Mouse (Mus musculus) forebrain, embryonic 15.5 days (tissue): ENCODE data around the gene Imp4. TPM values are rescaled to one million over a fixed set of nuclear protein-coding genes. Genes with fewer than 3 reads are reported as not detected.
"Not testable (repeated sequence)": the region's sequence is repeated elsewhere in the genome, so short reads cannot be mapped to it uniquely, and the experiment has no call there.

ENCODE experiments used
- ATAC-seq: fragments of 200-750 bp; cut with Nextera tagmentation; replicated peaks from 2 replicates; pipeline ENCODE4 v1.8.0; 2017; ENCODE audit warnings: mild to moderate bottlenecking, moderate TSS enrichment, moderate library complexity
- H3K27ac ChIP-seq: fragments of 300-500 bp; sonication (generic); replicated peaks from 2 replicates; pipeline ENCODE4 v1.5.1; 2015; ENCODE audit warnings: mild to moderate bottlenecking, inconsistent platforms
- H3K27me3 ChIP-seq: fragments of 300-500 bp; sonication (generic); 2 replicates; pipeline ENCODE4 v1.6.1; 2015; ENCODE audit warnings: inconsistent platforms
- H3K36me3 ChIP-seq: fragments of 300-500 bp; sonication (generic); 2 replicates; pipeline ENCODE4 v1.6.1; 2015; ENCODE audit warnings: mild to moderate bottlenecking, inconsistent platforms
- H3K4me1 ChIP-seq: fragments of 300-500 bp; sonication (generic); 2 replicates; pipeline ENCODE4 v1.6.1; 2015; ENCODE audit warnings: inconsistent platforms
- H3K4me2 ChIP-seq: fragments of 300-500 bp; sonication (generic); replicated peaks from 2 replicates; pipeline ENCODE4 v1.6.1; 2015; ENCODE audit warnings: mild to moderate bottlenecking, inconsistent platforms
- H3K4me3 ChIP-seq: fragments of 300-500 bp; sonication (generic); 2 replicates; pipeline ENCODE4 v1.5.1; 2015; ENCODE audit warnings: mild to moderate bottlenecking, inconsistent platforms
- H3K9ac ChIP-seq: fragments of 300-500 bp; sonication (generic); replicated peaks from 2 replicates; pipeline ENCODE4 v1.6.1; 2015; ENCODE audit warnings: mild to moderate bottlenecking, inconsistent platforms
- H3K9me3 ChIP-seq: fragments of 300-500 bp; sonication (generic); 2 replicates; pipeline ENCODE4 v1.6.1; 2016; ENCODE audit warnings: inconsistent platforms
- WGBS: fragments of 180-500 bp; shearing (Covaris S2); methylation state at CpG from one replicate; pipeline ENCODE4 v1.1.7; 2015; ENCODE audit warnings: mixed read lengths; 5-methylcytosine and 5-hydroxymethylcytosine counted together
- polyA plus RNA-seq: library from polyadenylated mRNA; unstranded; fragments of >200 nt; fragmentation: Nextera tagmentation; extraction: Ambion mirVana; gene quantifications from 2 replicates; pipeline ENCODE4 v1.2.1, GENCODE M21; 2015

Imp4 gene
- polyA plus RNA-seq, 1 experiment from 2014 or later: 62.1 TPM

GRCm38 (mm10) chr1:34434660-34435160, 4.9 kb upstream of the Imp4 start:
- peak overlapping the region; percentile 75 for H3K4me3 ChIP-seq
- H3K9me3 ChIP-seq: peaks cover 15% of the 10 kb centered on the region; the same call in 1 of the 2 replicates
- peak overlapping the region; percentile 96 for H3K27ac ChIP-seq
- no peaks in the 10 kb centered on the region for H3K27me3 ChIP-seq
- peak overlapping the region; percentile 73 for H3K4me2 ChIP-seq
- under 1% methylated on average over 30 of the region's 30 CpGs for WGBS
- 0 out of 2 replicates have a peak, but pooled peaks cover 14% of the 10 kb centered on the region for H3K36me3 ChIP-seq
- H3K9ac ChIP-seq: peak overlapping the region; percentile 75
- peaks cover 31% of the 10 kb centered on the region for H3K4me1 ChIP-seq
- ATAC-seq: peak; percentile 20; the same call in 1 of the 2 replicates

GRCm38 (mm10) chr1:34435371-34436120, 4.1 kb upstream of the Imp4 start:
- no peak for ATAC-seq
- peaks cover 35% of the 10 kb centered on the region for H3K4me1 ChIP-seq

GRCm38 (mm10) chr1:34436374-34436773, 3.3 kb upstream of the Imp4 start:
- Histone ChIP-seq H3K4me3 (no peak overlapping the region), H3K4me2 (no peak overlapping the region), H3K36me3 (0 out of 2 replicates have a peak, but pooled peaks cover 4% of the 10 kb centered on the region), H3K9ac (no peak overlapping the region), H3K9me3 (0 out of 2 replicates have a peak, but pooled peaks cover 5% of the 10 kb centered on the region), H3K27me3 (no peaks in the 10 kb centered on the region), H3K4me1 (peaks cover 43% of the 10 kb centered on the region), H3K27ac (no peak overlapping the region)
- ATAC-seq: no peak
- WGBS: 85% methylated on average over 3 of the region's 3 CpGs

More at GRCm38 (mm10) chr1:34435371-34436120, 4.1 kb upstream of the Imp4 start:
- H3K4me3 ChIP-seq: peak overlapping the region; percentile 75
- H3K27ac ChIP-seq: peak overlapping the region; percentile 96
- H3K36me3 ChIP-seq: 0 out of 2 replicates have a peak, but pooled peaks cover 9% of the 10 kb centered on the region
- WGBS: 29% methylated on average over 8 of the region's 8 CpGs
- H3K9ac ChIP-seq: peak overlapping the region; percentile 75
- peaks cover 13% of the 10 kb centered on the region; the same call in 1 of the 2 replicates for H3K9me3 ChIP-seq
- H3K4me2 ChIP-seq: peak overlapping the region; percentile 73
- H3K27me3 ChIP-seq: no peaks in the 10 kb centered on the region

- not testable (repeated sequence) for H3K36me3 ChIP-seq, H3K27ac ChIP-seq, ATAC-seq, H3K4me3 ChIP-seq, H3K9ac ChIP-seq, H3K4me2 ChIP-seq, H3K9me3 ChIP-seq, H3K27me3 ChIP-seq
- peaks cover 44% of the 10 kb centered on the region for H3K4me1 ChIP-seq
- 97% methylated on average over 8 of the region's 8 CpGs for WGBS
Observed at GRCm38 (mm10) chr1:34437366-34437765, 2.3 kb upstream of the Imp4 start.

- peak overlapping the region; percentile 83 for H3K4me2 ChIP-seq
- H3K27me3 ChIP-seq: no peaks in the 10 kb centered on the region
- H3K9ac ChIP-seq: peak overlapping the region; percentile 51
- no peaks in the 10 kb centered on the region for H3K9me3 ChIP-seq
- H3K4me1 ChIP-seq: peaks cover 33% of the 10 kb centered on the region
- no peak for ATAC-seq
- 44% methylated on average over 15 of the region's 20 CpGs for WGBS
- peak overlapping the region; percentile 70 for H3K4me3 ChIP-seq
- no peak overlapping the region for H3K27ac ChIP-seq
- peaks cover 16% of the 10 kb centered on the region for H3K36me3 ChIP-seq
Observed at GRCm38 (mm10) chr1:34438381-34439051, 1.1 kb upstream of the Imp4 start.

GRCm38 (mm10) chr1:34439961-34440630, 445 bp downstream of the Imp4 start:
- Histone ChIP-seq H3K9ac (peak overlapping the region; percentile 51), H3K4me2 (peak overlapping the region; percentile 61), H3K27ac (peak overlapping the region; percentile 78), H3K9me3 (no peaks in the 10 kb centered on the region), H3K4me1 (peaks cover 25% of the 10 kb centered on the region), H3K4me3 (peak overlapping the region; percentile 70), H3K27me3 (no peaks in the 10 kb centered on the region), H3K36me3 (peaks cover 32% of the 10 kb centered on the region)
- ATAC-seq: peak; percentile 42; the same call in 1 of the 2 replicates
- WGBS: 9% methylated on average over 31 of the region's 31 CpGs

GRCm38 (mm10) chr1:34443124-34443523, 3.5 kb downstream of the Imp4 start:
- H3K9ac ChIP-seq: no peak overlapping the region
- WGBS: 96% methylated on average over 6 of the region's 6 CpGs
- no peak overlapping the region for H3K4me2 ChIP-seq
- H3K27me3 ChIP-seq: no peaks in the 10 kb centered on the region
- peaks cover 45% of the 10 kb centered on the region for H3K36me3 ChIP-seq
- peaks cover 24% of the 10 kb centered on the region for H3K4me1 ChIP-seq
- H3K4me3 ChIP-seq: no peak overlapping the region
- H3K9me3 ChIP-seq: no peaks in the 10 kb centered on the region
- no peak overlapping the region for H3K27ac ChIP-seq
- no peak for ATAC-seq

- Histone ChIP-seq H3K4me3 (no peak overlapping the region), H3K27me3 (peaks cover 33% of the 10 kb centered on the region), H3K27ac (no peak overlapping the region), H3K9me3 (no peaks in the 10 kb centered on the region), H3K9ac (no peak overlapping the region), H3K4me2 (no peak overlapping the region), H3K4me1 (peaks cover 11% of the 10 kb centered on the region), H3K36me3 (no peaks in the 10 kb centered on the region)
- 33% methylated on average over 8 of the region's 8 CpGs for WGBS
- ATAC-seq: no peak
Observed at GRCm38 (mm10) chr1:34458431-34458830, 18.8 kb downstream of the Imp4 start.

- Histone ChIP-seq H3K27ac (no peak within 1 kb of the TSS), H3K9me3 (no peaks in the 10 kb centered on the region), H3K27me3 (peaks cover 33% of the 10 kb centered on the region), H3K4me1 (peaks cover 11% of the 10 kb centered on the region), H3K4me2 (peak within 1 kb of the TSS; percentile 94), H3K9ac (peak within 1 kb of the TSS; percentile 44), H3K36me3 (no peaks in the 10 kb centered on the region), H3K4me3 (peak within 1 kb of the TSS; percentile 63)
- under 1% methylated on average over 48 of the region's 48 CpGs for WGBS
- ATAC-seq: peak; percentile 92
Observed at GRCm38 (mm10) chr1:34459284-34460060, 19.8 kb downstream of the Imp4 start, which contains the start of gene Ptpn18. Gene Ptpn18 (plus strand): TSS chr1:34459762.

- 1% methylated on average over 15 of the region's 15 CpGs for WGBS
- peak overlapping the region; percentile 94 for H3K4me2 ChIP-seq
- peaks cover 33% of the 10 kb centered on the region for H3K27me3 ChIP-seq
- peak; percentile 51 for ATAC-seq
- H3K27ac ChIP-seq: no peak overlapping the region
- peak overlapping the region; percentile 44 for H3K9ac ChIP-seq
- H3K9me3 ChIP-seq: no peaks in the 10 kb centered on the region
- H3K36me3 ChIP-seq: no peaks in the 10 kb centered on the region
- peaks cover 11% of the 10 kb centered on the region for H3K4me1 ChIP-seq
- peak overlapping the region; percentile 63 for H3K4me3 ChIP-seq
Observed at GRCm38 (mm10) chr1:34460061-34460441, 20.4 kb downstream of the Imp4 start.

- H3K4me3 ChIP-seq: no peak overlapping the region
- H3K4me2 ChIP-seq: no peak overlapping the region
- peaks cover 26% of the 10 kb centered on the region for H3K27me3 ChIP-seq
- ATAC-seq: no peak
- no peak overlapping the region for H3K9ac ChIP-seq
- H3K27ac ChIP-seq: no peak overlapping the region
- H3K4me1 ChIP-seq: peaks cover 11% of the 10 kb centered on the region
- WGBS: 16% methylated on average over 7 of the region's 7 CpGs
- H3K36me3 ChIP-seq: no peaks in the 10 kb centered on the region
- H3K9me3 ChIP-seq: no peaks in the 10 kb centered on the region
Observed at GRCm38 (mm10) chr1:34462766-34463165, 23.1 kb downstream of the Imp4 start.
